Mouse (Mus musculus): Measurements from ENCODE around the gene Kcnh1.

GRCm38 (mm10) chr1:192207956-192208355 is 17.4 kb downstream of the Kcnh1 start:
- TF ChIP-seq POLR2A (IDR thresholded peaks at IDR 0.05; ENCODE audit: low read depth, low read length) (no peak), CTCF (IDR thresholded peaks at IDR 0.05; ENCODE audit: extremely low read depth, insufficient read length, insufficient replicate concordance, low read depth, low read length) (no peak)

Data from small intestine, adult 2 months (tissue).